Mouse (Mus musculus) brain, embryonic 14.5 days (tissue): ENCODE measurements at regions not wholly inside any gene's neighbourhood (a gene's known extent, or its start where the extent isn't known, plus 50 kb on each side); places are given as distances from the start of the nearest gene placed in this dataset.

Source experiments
- CTCF ChIP-seq: fragments of 200-500 bp; IDR thresholded peaks from 2 replicates; pipeline ENCODE4 v1.5.1; 2012; ENCODE audit warnings: inconsistent platforms, mild to moderate bottlenecking, moderate library complexity, borderline replicate concordance; ENCODE audit not compliant: insufficient read depth, insufficient read length; ENCODE audit errors: extremely low read depth
- POLR2A ChIP-seq: fragments of 200-500 bp; IDR thresholded peaks from 2 replicates; pipeline ENCODE4 v1.6.1; 2012; ENCODE audit warnings: mild to moderate bottlenecking, inconsistent platforms, borderline replicate concordance; ENCODE audit not compliant: poor library complexity, insufficient read depth, insufficient read length, severe bottlenecking; ENCODE audit errors: extremely low read depth

DNA sequence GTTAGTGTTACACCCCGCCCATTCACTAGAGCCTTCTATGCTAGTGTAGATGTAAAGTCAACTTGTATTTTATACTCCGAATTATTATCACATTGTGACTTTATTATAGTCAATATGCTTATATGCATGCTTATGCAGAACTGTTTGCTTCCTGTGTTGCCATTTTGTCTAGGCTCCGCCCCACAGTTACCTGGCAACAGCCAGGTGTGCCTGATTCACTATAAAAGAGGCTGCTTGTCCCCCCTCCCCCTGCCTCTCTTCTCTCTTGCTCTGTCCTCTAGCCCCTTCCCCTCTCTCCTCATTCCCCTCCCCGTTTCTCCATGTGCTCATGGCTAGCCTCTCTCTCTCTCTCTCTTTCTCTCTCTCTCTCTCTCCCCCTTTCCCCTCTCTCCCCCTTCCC, 185.9 kb upstream of the Ccdc122 start:
- no peak for TF ChIP-seq CTCF
- no peak for TF ChIP-seq POLR2A
